Mouse (Mus musculus): ENCODE measurements around the gene Atoh8.

- TF ChIP-seq CTCF (IDR thresholded peaks at IDR 0.05; ENCODE audit: borderline replicate concordance, extremely low read depth, insufficient read depth, insufficient read length) (no peak), POLR2A (IDR thresholded peaks at IDR 0.05; ENCODE audit: borderline replicate concordance, extremely low read depth, insufficient read depth, insufficient read length, poor library complexity, severe bottlenecking) (no peak)
Measured at GRCm38 (mm10) chr6:72219549-72219948, 15.8 kb downstream of the Atoh8 start.
